Mouse (Mus musculus) testis, adult 2 months (tissue): ENCODE measurements around the gene Itga6.

Source experiments
- CTCF ChIP-seq: fragments of 200-500 bp; IDR thresholded peaks from 2 replicates; pipeline ENCODE4 v1.5.1; 2012; ENCODE audit warnings: low read depth, mild to moderate bottlenecking, inconsistent platforms, low read length, moderate library complexity; ENCODE audit not compliant: control insufficient read depth, insufficient read depth, insufficient replicate concordance
- POLR2A ChIP-seq: fragments of 200-500 bp; IDR thresholded peaks from 2 replicates; pipeline ENCODE4 v1.6.1; 2012; ENCODE audit warnings: low read depth, mild to moderate bottlenecking, inconsistent platforms, low read length, moderate library complexity; ENCODE audit not compliant: control insufficient read depth

- TF ChIP-seq CTCF = no peak
- TF ChIP-seq POLR2A = no peak
Observed at GRCm38 (mm10) chr2:71761081-71761480, 15.7 kb downstream of the Itga6 start.
